Mouse (Mus musculus): ENCODE measurements around the gene Scaf4. TPM values are rescaled to one million over a fixed set of nuclear protein-coding genes. Genes with fewer than 3 reads are reported as not detected.

Scaf4 gene
- total RNA-seq, 2 experiments from 2014 or later, result 15.5 to 17.4 TPM

Other genes starting within 250 kb of the Scaf4 start
- gene Tiam1, start 140.7 kb downstream of the Scaf4 start, total RNA-seq (2021), result 10 to 100 TPM in 1 of 2 experiments, 1 to 10 TPM in 1; 4.2 to 10.0 TPM
- gene Sod1, start 63.7 kb downstream of the Scaf4 start, total RNA-seq (2021), result 100 to 1,000 TPM; 292 to 307 TPM
- under 1 TPM; 0.17 to 0.32 TPM for gene Hunk, start 101.5 kb upstream of the Scaf4 start, total RNA-seq (2021)